Mouse (Mus musculus): Measurements from ENCODE around the gene Cers1.

- no peak for TF ChIP-seq POLR2A (IDR thresholded peaks at IDR 0.05; ENCODE audit: low read depth, low read length)
- TF ChIP-seq CTCF (IDR thresholded peaks at IDR 0.05; ENCODE audit: extremely low read depth, insufficient read depth, insufficient read length, insufficient replicate concordance), result no peak
Measured at GRCm38 (mm10) chr8:70317872-70318271, 2.3 kb downstream of the Cers1 start.

All from spleen, adult 2 months (tissue).